Mouse (Mus musculus) kidney, postnatal 14 days (tissue): ENCODE measurements around the gene BC017158.
A peak's percentile ranks its signal among the peaks of the same experiment; 100 is the strongest.

Source experiments
- DNase-seq: peaks from one replicate; pipeline ENCODE4 v3.0.0; 2022; ENCODE audit warnings: mixed read lengths

Gene BC017158

DNA sequence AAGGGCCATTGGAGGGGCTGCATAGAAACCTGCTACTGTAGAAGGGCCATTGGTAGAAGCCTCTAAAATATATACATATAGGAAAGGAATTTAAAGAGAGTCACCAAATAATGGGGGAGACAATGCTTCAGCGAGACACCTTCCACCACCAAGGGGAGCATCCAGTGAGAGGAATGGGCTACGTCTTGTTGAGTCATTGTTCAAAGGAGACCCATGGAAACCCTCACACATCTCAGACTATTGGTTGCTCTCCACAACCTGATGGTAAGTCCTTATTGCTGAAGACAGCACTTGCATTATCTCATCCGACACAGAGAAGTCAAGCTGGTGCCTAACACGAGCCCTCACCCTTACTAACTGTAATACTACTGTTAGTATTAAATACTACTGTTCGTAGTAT is 42.2 kb downstream of the BC017158 start:
- DNase-seq: no peak

DNA sequence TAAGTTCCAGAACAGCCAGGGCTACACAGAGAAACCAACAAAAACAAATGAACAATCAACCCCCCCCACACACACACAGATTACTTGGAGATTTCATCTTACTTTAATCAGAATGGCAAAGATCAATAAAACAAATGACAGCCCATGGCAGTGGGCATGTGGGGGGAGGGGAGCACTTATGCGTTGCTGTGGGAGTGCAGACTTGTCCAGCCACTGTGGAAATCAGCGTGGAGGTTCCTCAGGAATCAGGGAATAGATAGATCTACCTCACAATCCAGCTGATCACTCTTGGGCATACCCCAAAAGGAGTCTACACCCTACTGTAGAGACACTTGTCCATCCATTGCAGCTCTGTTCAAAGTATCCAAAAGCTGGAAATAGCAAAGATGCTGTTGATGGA is 43.0 kb downstream of the BC017158 start:
- DNase-seq: no peak

DNA sequence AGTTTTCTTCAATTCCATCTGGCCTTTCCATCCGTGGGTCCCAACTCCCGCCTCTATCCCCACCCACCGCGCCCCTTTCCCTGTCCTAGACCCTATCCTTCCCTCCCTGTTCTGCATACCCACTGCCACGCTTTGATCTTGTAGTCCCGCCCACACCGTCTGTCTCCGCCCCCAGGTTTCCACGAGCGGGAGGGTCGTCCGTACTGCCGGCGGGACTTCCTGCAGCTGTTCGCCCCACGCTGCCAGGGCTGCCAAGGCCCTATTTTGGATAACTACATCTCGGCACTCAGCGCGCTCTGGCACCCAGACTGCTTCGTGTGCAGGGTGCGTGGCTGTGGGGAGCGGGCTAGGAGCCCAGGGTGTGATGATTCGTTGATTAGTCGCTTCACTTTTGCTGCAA is 45.4 kb downstream of the BC017158 start:
- no peak for DNase-seq

GRCm38 (mm10) chr7:128251946-128252345 is 46.0 kb downstream of the BC017158 start:
- DNase-seq: no peak

DNA sequence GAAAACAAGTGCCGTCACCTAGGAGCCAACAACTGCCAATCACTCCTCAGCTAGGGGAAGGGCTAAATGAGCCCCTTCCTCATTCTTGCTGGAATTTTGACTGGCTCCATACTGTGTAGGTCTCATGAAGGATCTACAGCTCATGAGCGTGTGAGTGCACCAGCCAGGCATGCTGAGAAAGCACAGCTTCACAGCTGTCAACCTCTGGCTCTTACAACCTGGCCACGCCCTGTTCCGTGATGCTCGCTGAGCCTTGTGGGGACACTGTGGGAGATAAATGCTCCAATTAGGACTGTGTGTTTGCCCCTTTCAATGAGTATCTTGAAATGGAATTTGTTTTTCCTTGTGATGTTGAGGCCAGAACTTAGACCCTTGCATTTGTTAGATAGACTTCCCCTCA is 48.0 kb downstream of the BC017158 start:
- DNase-seq: no peak

DNA sequence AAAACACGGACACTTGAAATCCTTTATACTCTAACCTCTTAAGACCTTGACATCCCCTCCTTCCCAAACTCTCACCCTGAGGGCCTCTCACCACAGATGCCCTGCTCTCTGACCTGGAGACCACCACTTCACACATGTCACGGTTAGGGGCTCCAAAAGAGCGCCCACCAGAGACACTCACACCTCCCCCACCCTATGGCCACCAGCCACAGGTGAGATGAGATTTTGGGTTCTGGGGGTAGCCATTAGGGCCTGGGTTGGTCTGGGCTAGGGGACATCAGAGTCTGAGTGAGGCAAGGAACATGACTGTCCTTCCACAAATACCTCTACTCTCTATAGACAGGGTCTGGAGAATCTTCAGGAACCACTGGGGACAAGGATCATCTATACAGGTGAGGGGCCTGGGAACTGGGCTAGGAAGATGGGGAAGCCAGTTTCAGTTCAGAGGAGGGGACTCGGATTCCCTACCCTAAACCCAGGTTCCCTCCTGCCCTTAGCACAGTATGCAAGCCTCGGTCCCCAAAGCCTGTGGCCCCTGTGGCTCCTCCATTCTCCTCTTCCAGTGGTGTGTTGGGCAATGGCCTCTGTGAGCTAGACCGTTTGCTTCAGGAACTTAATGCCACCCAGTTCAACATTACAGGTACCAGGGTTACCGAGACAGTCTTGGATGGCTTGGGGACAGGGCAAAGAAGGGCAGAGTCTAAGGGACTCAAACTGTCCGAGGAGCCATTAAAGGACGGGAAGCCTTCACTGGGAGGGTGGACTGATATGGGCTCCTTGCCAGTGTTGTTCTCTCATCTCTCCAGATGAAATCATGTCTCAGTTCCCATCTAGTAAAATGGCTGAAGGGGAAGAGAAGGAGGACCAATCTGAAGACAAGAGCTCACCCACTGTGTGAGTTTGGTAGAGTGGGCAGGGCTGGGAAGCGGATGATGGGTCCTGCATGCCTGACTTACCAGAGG is 49.6 kb downstream of the BC017158 start:
- DNase-seq: no peak

DNA sequence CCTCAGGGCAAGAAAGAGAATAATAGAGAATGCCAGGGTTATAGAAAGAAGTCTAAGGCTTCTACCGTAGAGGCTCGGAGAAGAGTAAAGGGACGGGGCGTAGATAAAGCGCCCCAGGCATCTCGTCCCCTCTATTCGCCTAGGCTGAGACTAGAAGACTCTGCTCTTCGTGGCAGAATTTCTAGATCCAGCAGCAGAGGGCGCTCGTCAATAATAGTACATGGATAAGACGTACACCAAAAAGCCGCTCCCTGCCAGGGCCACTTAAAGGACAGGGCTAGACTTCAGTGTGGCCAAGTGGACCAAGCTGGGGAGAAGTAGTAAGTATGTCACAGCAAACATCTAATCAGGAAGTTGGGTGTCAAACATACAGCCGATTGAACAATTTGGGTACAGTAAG is 50.5 kb downstream of the BC017158 start:
- peak; percentile 90 for DNase-seq

GRCm38 (mm10) chr7:128246496-128247391 is 51.2 kb downstream of the BC017158 start, which contains the start of gene Tgfb1i1:
TSS of gene Tgfb1i1 (plus strand) at chr7:128246812.
- peak; percentile 74 for DNase-seq

GRCm38 (mm10) chr7:128245547-128245946 is 52.4 kb downstream of the BC017158 start:
- DNase-seq: no peak

GRCm38 (mm10) chr7:128244410-128245025 is 53.5 kb downstream of the BC017158 start:
- no peak for DNase-seq

DNA sequence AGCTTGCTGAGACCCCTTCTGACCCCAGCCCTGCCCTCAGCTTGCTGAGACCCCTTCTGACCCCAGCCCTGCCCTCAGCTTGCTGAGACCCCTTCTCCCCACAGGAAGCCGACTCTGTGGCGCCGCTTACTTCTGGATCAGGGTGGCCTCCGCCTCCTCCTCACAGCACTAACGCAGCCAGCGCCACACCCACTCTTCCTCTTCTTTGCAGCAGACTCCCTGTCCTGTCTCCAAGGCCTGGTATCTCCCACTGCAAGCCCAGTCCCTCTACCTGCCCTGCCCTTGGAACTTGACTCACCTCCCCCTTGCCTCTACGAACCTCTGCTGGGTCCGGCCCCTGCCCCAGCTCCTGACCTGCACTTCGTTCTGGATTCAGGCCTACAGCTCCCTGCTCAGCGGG is 54.0 kb downstream of the BC017158 start:
- DNase-seq: no peak

GRCm38 (mm10) chr7:128242331-128242730 is 55.6 kb downstream of the BC017158 start:
- DNase-seq: no peak

DNA sequence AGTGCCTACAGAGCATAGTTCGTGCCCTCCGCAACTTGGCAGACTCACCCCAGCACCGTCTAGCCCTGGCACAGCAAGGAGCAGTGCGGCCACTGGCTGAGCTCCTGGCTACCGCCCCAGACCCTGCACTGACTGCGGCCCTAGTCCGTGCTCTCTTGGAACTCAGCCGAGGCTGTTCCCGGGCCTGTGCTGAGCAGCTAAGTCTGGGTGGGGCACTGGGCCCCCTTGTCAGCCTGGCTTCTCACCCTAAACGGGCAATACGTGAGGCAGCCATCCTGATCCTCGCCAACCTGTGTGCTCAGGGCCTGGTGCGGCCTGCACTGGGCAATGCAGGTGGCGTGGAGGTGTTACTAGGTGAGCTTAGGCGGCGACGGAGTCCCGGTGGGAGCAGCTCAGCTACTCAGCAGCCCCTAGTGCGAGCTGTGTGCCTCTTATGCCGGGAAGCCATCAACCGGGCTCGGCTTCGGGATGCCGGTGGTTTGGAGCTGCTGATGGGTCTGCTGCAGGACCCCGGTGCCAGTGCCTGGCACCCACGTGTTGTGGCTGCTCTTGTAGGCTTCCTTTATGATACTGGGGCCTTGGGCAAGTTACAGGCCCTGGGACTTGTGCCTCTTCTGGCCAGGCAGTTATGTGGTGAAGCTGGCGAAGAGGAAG is 57.7 kb downstream of the BC017158 start:
- no peak for DNase-seq

DNA sequence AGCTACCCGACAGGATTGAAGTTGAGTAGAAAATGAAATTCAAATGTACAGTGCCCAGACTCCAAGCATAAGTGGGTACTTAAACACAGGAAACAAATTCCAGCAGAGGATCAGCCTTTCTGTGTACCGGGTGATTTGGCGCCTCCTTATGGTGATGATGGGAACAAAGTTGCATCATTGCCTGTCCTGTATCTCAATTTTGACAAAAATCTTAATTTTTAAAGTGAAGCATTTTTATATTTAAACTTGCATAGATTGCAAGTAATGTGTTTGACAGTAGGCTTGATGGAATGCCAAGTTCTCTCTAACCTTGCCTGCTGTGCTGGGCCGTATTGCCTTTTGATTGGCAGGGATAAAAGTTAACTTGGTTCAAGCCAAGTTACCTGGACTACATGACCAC is 59.0 kb downstream of the BC017158 start:
- DNase-seq: peak; percentile 44

- DNase-seq: peak; percentile 100
Observed at GRCm38 (mm10) chr7:128237927-128238778, 59.8 kb downstream of the BC017158 start, which contains the start of gene 9130023H24Rik. TSS of gene 9130023H24Rik (minus strand) at chr7:128238031.

- DNase-seq: no peak
Observed at GRCm38 (mm10) chr7:128237593-128237926, 60.4 kb downstream of the BC017158 start.

DNA sequence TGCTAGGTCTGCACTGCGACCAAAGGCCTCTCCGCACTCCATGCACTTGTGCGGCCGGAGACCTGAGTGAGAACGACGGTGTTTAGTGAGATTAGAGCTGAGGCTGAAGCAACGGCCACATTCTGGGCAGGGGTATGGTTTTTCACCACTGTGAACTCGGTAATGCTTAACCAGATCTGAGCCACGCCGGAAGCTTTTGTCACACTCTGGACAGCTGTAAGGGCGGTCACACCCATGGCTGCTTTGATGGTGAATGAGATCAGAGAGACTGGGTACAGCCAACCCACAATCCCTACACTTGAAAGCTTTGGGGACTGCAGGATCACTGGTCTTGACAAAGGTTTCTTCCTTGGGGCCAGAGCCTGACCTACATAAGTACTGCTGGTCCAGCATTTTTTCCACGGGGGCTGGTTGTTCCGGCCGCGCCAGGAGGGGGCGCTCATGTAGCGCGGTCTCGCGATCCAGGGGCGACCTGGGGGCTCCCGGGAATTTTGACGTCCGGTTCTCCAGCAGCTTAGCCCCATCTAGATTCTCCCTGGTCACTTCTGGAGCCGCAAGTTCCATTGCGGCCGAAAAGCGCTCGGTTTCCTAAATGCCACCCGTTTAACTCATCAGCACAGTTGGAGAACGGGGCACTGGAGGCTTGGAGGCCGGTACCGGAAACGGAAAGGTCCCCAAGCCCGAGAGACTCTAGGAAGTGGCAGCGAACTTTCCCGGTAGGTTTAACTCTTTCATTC is 60.9 kb downstream of the BC017158 start, which contains the start of gene Armc5:
TSS of gene Armc5 (plus strand) at position 487 of the 737 bp plus-strand sequence.
- peak; percentile 91 for DNase-seq

DNA sequence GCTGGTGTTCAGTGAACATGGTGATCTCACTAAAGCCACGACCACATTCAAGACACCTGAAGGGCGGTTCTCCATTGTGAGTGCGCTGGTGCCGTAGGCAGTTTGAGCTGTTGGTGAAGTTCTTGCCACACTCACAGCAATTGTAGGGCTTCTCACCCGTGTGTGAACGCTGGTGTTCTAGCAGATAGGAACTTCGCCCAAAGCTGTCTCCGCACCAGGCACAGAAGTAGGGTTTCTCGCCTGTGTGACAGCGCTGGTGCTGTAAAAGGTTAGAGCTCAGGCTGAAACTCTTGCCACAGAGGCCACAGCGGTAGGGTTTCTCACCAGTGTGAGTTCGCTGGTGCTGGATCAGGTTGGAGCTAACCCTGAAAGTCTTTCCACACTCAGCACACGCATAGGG is 61.5 kb downstream of the BC017158 start:
- no peak for DNase-seq

GRCm38 (mm10) chr7:128235481-128235880 is 62.5 kb downstream of the BC017158 start:
- peak; percentile 72 for DNase-seq

DNA sequence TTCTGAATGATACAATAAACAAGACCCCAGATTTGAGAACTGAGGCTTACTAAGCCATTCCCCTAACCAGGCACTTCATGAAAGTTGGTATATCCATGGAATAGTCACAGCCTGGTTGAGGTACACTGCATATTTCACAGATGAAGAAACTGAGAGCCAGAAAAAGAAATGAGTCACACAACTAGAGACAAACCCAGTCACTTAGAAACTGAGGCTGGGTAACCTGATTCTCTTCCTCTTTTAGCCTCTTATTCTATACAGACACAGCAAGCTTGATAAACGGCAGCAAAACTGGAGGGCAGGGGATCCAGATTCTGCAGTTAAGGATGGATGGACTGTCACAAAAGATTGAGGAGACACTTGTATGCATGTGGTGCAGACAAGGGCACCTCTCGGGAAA is 63.2 kb downstream of the BC017158 start:
- DNase-seq: no peak

- no peak for DNase-seq
Observed at GRCm38 (mm10) chr7:128231741-128232140, 66.2 kb downstream of the BC017158 start.
